Mouse (Mus musculus): ENCODE measurements around the gene Begain. TPM values are rescaled to one million over a fixed set of nuclear protein-coding genes. Genes with fewer than 3 reads are reported as not detected.

Gene Begain
- total RNA-seq, 2 experiments from 2014 or later = 1.0 to 1.3 TPM

- intact Hi-C loops (cut with DNase I; ENCODE audit: low total_unique reads) = no loop called here
- DNase-seq = no peak
These were observed 83.0 kb downstream of the Begain start for GRCm38 (mm10) chr12:108985025-108985424.

- intact Hi-C loops (cut with DNase I; ENCODE audit: low total_unique reads) = no loop called here
- DNase-seq = no peak
These were observed 83.5 kb downstream of the Begain start for GRCm38 (mm10) chr12:108984471-108984870.

GRCm38 (mm10) chr12:108983496-108983895, 84.5 kb downstream of the Begain start:
- DNase-seq = no peak
- intact Hi-C loops (cut with DNase I; ENCODE audit: low total_unique reads) = no loop called here

- intact Hi-C loops (cut with DNase I; ENCODE audit: low total_unique reads) = no loop called here
- DNase-seq = no peak
These were observed 85.4 kb downstream of the Begain start for GRCm38 (mm10) chr12:108982684-108982960.

Other genes starting within 250 kb of the Begain start
- 1 to 10 TPM; 4.5 to 5.3 TPM for gene Slc25a29, start 232.3 kb downstream of the Begain start, total RNA-seq (2021)
- 1 to 10 TPM; 4.5 to 6.0 TPM for gene Slc25a47, start 232.2 kb downstream of the Begain start, total RNA-seq (2021)
- 1 to 10 TPM; 3.5 to 3.6 TPM for gene Wdr25, start 174.6 kb downstream of the Begain start, total RNA-seq (2021)
- gene Wars, start 174.0 kb downstream of the Begain start, total RNA-seq (2021) = 10 to 100 TPM; 22.5 to 25.9 TPM